In the genomic region with DNA sequence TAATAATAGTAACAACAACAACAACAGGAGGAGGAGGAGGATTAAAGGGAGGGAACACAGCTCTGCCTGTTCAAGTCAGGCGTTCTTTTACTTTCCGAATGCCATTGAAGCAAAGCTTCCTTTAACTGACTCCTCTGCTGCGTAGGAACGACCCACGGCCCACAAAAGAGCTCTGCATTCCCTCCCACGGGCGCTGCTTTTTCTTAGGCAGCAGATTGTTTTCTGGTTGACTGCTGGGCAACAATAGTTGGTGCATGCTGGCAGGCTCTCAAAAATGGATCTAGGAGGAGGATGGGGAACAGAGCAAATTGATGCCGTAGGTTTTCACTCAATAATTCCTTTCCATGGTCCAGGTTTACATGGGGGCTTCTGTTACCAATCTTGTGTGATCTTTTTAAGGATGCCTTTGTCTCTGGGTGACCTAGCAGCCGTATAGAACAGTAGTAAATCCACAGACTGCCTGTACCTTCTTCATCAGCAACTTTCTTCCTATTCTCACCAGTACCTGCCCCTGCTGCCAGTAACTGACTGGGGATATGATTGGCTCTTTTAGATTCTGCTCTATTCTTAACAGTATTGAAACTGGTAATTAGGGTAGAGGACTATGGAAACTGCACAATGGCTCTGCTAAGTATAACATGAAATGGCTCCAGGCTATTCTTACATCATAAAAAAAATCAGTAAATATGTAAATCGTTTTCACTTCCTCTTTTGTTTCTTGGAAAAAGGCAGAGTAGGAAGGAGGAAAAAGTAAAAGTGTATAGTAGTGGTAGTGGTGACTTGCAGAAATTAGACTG, we compare ENCODE assay signal across 9 mouse cellular contexts.
DNase-seq lines count a peak whose midpoint lies in the region; ATAC-seq and TF ChIP-seq lines count a peak whose summit lies in the region.
"Had no signal": no experiment of that assay in that cellular context is flagged by ENCODE, and none has a peak within 500 bp of the region (broad histone marks: within the 10 kb centered on the region; RNA-seq: fewer than 3 reads in every experiment).

No protein-coding gene starts in this region.

- no peak for TF ChIP-seq CTCF in heart, postnatal 0 days (IDR thresholded peaks at IDR 0.05; ENCODE audit: low read depth)
- no peak for TF ChIP-seq CTCF in bone marrow, adult 2 months (IDR thresholded peaks at IDR 0.05; ENCODE audit: control insufficient read depth, insufficient read depth, low read length)

- no peak overlapping the region for H3K4me3 ChIP-seq in heart, postnatal 0 days (ENCODE audit: low read depth, low read length)
- no peak overlapping the region for H3K4me3 ChIP-seq in bone marrow, adult 2 months (replicated peaks; ENCODE audit: control insufficient read depth, low read depth, low read length)
- no peak overlapping the region for H3K4me3 ChIP-seq in hindbrain, embryonic 12.5 days
- no peak overlapping the region for H3K4me3 ChIP-seq in midbrain, embryonic 14.5 days (replicated peaks; ENCODE audit: low read depth, low read length)

- no peak overlapping the region for H3K9ac ChIP-seq in heart, postnatal 0 days (replicated peaks; ENCODE audit: low read depth, low read length)
- H3K9ac ChIP-seq in hindbrain, embryonic 12.5 days: no peak overlapping the region
- H3K9ac ChIP-seq in midbrain, embryonic 14.5 days (replicated peaks; ENCODE audit: low read length): no peak overlapping the region

- H3K4me1 ChIP-seq in heart, postnatal 0 days (ENCODE audit: control insufficient read depth, insufficient read depth): no peaks in the 10 kb centered on the region
- H3K4me1 ChIP-seq in bone marrow, adult 2 months (ENCODE audit: control insufficient read depth, insufficient read depth, low read length): no peaks in the 10 kb centered on the region; the same call in 1 of the 2 replicates
- peaks cover 4% of the 10 kb centered on the region; the same call in 1 of the 2 replicates for H3K4me1 ChIP-seq in hindbrain, embryonic 12.5 days
- no peaks in the 10 kb centered on the region for H3K4me1 ChIP-seq in midbrain, embryonic 14.5 days (ENCODE audit: control insufficient read depth, insufficient read depth, low read length)

- no peaks in the 10 kb centered on the region; the same call in 1 of the 2 replicates for H3K9me3 ChIP-seq in heart, postnatal 0 days (replicated peaks; ENCODE audit: control insufficient read depth, low read length)
- H3K9me3 ChIP-seq in hindbrain, embryonic 12.5 days (replicated peaks): no peaks in the 10 kb centered on the region
- H3K9me3 ChIP-seq in midbrain, embryonic 14.5 days (ENCODE audit: control insufficient read depth, low read length): no peaks in the 10 kb centered on the region
- H3K9me3 ChIP-seq: G1E had no signal

- no peak for TF ChIP-seq POLR2A in bone marrow, adult 2 months (IDR thresholded peaks at IDR 0.05; ENCODE audit: borderline replicate concordance, control insufficient read depth, low read depth, low read length)

- no peak for ATAC-seq in heart, postnatal 0 days (ENCODE audit: insufficient read depth, low read depth)
- ATAC-seq in hindbrain, embryonic 12.5 days (ENCODE audit: low FRiP score): peak; percentile 87
- peak; percentile 48 for ATAC-seq in midbrain, embryonic 14.5 days (ENCODE audit: low FRiP score, low TSS enrichment)

- 52% methylated on average over 10 of the region's 10 CpGs for WGBS in heart, postnatal 0 days
- WGBS in bone marrow, adult 2 months: 53% methylated on average over 10 of the region's 10 CpGs
- 22% methylated on average over 10 of the region's 10 CpGs for WGBS in hindbrain, embryonic 12.5 days
- 7% methylated on average over 10 of the region's 10 CpGs for WGBS in midbrain, embryonic 14.5 days

- TF ChIP-seq EP300 in heart, postnatal 0 days (IDR thresholded peaks at IDR 0.05; ENCODE audit: low read depth): no peak

- DNase-seq in heart, postnatal 0 days (ENCODE audit: low spot score): no peak
- no peak for DNase-seq in heart, adult 9 months (ENCODE audit: low spot score in 2 of 2)
- DNase-seq in midbrain, embryonic 14.5 days: peak; percentile 71
- no peak for DNase-seq in adrenal gland, postnatal 4 days (ENCODE audit: low spot score in 2 of 2)
- DNase-seq in adipocyte (ENCODE audit: low spot score): no peak
- DNase-seq in frontal cortex, postnatal 14 days (ENCODE audit: low spot score in 2 of 2): no peak

- H3K27me3 ChIP-seq in heart, postnatal 0 days (ENCODE audit: control insufficient read depth, insufficient read depth, low read length): no peaks in the 10 kb centered on the region
- no peaks in the 10 kb centered on the region for H3K27me3 ChIP-seq in hindbrain, embryonic 12.5 days
- no peaks in the 10 kb centered on the region for H3K27me3 ChIP-seq in midbrain, embryonic 14.5 days (ENCODE audit: control insufficient read depth, insufficient read depth, low read length)

- no peak overlapping the region for H3K4me2 ChIP-seq in heart, postnatal 0 days (ENCODE audit: low read depth, low read length)
- peak overlapping the region; percentile 21; the same call in 1 of the 2 replicates for H3K4me2 ChIP-seq in hindbrain, embryonic 12.5 days (replicated peaks)
- peak overlapping the region; percentile 14 for H3K4me2 ChIP-seq in midbrain, embryonic 14.5 days (ENCODE audit: low read length)

- peak overlapping the region; percentile 30; the same call in 1 of the 2 replicates for H3K27ac ChIP-seq in heart, postnatal 0 days (ENCODE audit: low read depth)
- H3K27ac ChIP-seq in bone marrow, adult 2 months (ENCODE audit: control insufficient read depth, insufficient read depth, low read depth, low read length, poor library complexity): peak overlapping the region; percentile 71
- peak overlapping the region; percentile 18 for H3K27ac ChIP-seq in hindbrain, embryonic 12.5 days
- H3K27ac ChIP-seq in midbrain, embryonic 14.5 days (replicated peaks; ENCODE audit: low read depth, low read length): peak overlapping the region; percentile 52; the same call in 1 of the 2 replicates

- H3K36me3 ChIP-seq in heart, postnatal 0 days (replicated peaks; ENCODE audit: control insufficient read depth, insufficient read depth, low read length): no peaks in the 10 kb centered on the region
- no peaks in the 10 kb centered on the region for H3K36me3 ChIP-seq in hindbrain, embryonic 12.5 days
- no peaks in the 10 kb centered on the region for H3K36me3 ChIP-seq in midbrain, embryonic 14.5 days (ENCODE audit: control insufficient read depth, insufficient read depth, low read length)
- H3K36me3 ChIP-seq: G1E had no signal

Comparison
In these comparisons a context has a peak if more than half of its experiments do, and no peak if none do; other contexts are left out.
1. H3K27ac ChIP-seq: peak in every context shown above with its lines; median percentile 71 in bone marrow, adult 2 months; 52 in midbrain, embryonic 14.5 days; 30 in heart, postnatal 0 days; 18 in hindbrain, embryonic 12.5 days.